Mouse (Mus musculus) heart, postnatal 0 days (tissue): ENCODE measurements around the gene Grid1. TPM values are rescaled to one million over a fixed set of nuclear protein-coding genes. Genes with fewer than 3 reads are reported as not detected.

ENCODE experiments used
- ATAC-seq: fragments of 200-750 bp; cut with Nextera tagmentation; 2 replicates; pipeline ENCODE4 v1.8.0; 2017; ENCODE audit warnings: low read depth, moderate number of reproducible peaks, moderate library complexity; ENCODE audit not compliant: insufficient read depth
- DNase-seq: peaks from one replicate; pipeline ENCODE4 v3.0.0-alpha.2; 2016; ENCODE audit warnings: low spot score
- H3K27ac ChIP-seq: fragments of 300-500 bp; sonication (generic); 2 replicates; pipeline ENCODE4 v1.5.1; 2014; ENCODE audit warnings: low read depth, mild to moderate bottlenecking
- H3K27me3 ChIP-seq: fragments of 300-500 bp; sonication (generic); 2 replicates; pipeline ENCODE4 v1.6.1; 2014; ENCODE audit warnings: low read length, mixed read lengths; ENCODE audit not compliant: control insufficient read depth, insufficient read depth
- H3K36me3 ChIP-seq: fragments of 300-500 bp; sonication (generic); replicated peaks from 2 replicates; pipeline ENCODE4 v1.6.1; 2014; ENCODE audit warnings: low read length, mixed read lengths; ENCODE audit not compliant: control insufficient read depth, insufficient read depth
- H3K4me1 ChIP-seq: fragments of 300-500 bp; sonication (generic); 2 replicates; pipeline ENCODE4 v1.6.1; 2014; ENCODE audit warnings: antibody characterized with exemption; ENCODE audit not compliant: control insufficient read depth, insufficient read depth
- H3K4me2 ChIP-seq: fragments of 300-500 bp; sonication (generic); 2 replicates; pipeline ENCODE4 v1.6.1; 2014; ENCODE audit warnings: low read depth, mild to moderate bottlenecking, low read length, moderate library complexity
- H3K4me3 ChIP-seq: fragments of 300-500 bp; sonication (generic); 2 replicates; pipeline ENCODE4 v1.5.1; 2014; ENCODE audit warnings: low read depth, low read length
- H3K9ac ChIP-seq: fragments of 300-500 bp; sonication (generic); replicated peaks from 2 replicates; pipeline ENCODE4 v1.6.1; 2014; ENCODE audit warnings: low read depth, low read length, mixed read lengths
- H3K9me3 ChIP-seq: fragments of 300-500 bp; sonication (generic); replicated peaks from 2 replicates; pipeline ENCODE4 v1.6.1; 2016; ENCODE audit warnings: low read length; ENCODE audit not compliant: control insufficient read depth
- CTCF ChIP-seq: IDR thresholded peaks from 2 replicates; pipeline ENCODE4 v1.5.1; 2016; ENCODE audit warnings: antibody characterized with exemption, control low read depth, low read depth
- EP300 ChIP-seq: IDR thresholded peaks from 2 replicates; pipeline ENCODE4 v1.6.1; 2016; ENCODE audit warnings: antibody characterized with exemption, low read depth
- WGBS: fragments of 180-500 bp; shearing (Covaris S2); extraction: QIAGEN DNeasy Blood & Tissue Kit; methylation state at CpG from one replicate; pipeline ENCODE4 v1.1.7; 2014; 5-methylcytosine and 5-hydroxymethylcytosine counted together
- polyA plus RNA-seq: library from polyadenylated mRNA; unstranded; fragments of >200 nt; fragmentation: Nextera tagmentation; extraction: Ambion mirVana; gene quantifications from 2 replicates; pipeline ENCODE4 v1.2.1, GENCODE M21; 2015
- total RNA-seq: library from RNA; depleted of rRNA; stranded (reverse); fragments of >200 nt; gene quantifications from 2 replicates; pipeline ENCODE4 v1.2.3, GENCODE M21; 2014; ENCODE audit warnings: low replicate concordance

The Grid1 gene
- total and polyA plus RNA-seq, 2 experiments from 2014 or later = 0.05 TPM; not detected in 1

DNA sequence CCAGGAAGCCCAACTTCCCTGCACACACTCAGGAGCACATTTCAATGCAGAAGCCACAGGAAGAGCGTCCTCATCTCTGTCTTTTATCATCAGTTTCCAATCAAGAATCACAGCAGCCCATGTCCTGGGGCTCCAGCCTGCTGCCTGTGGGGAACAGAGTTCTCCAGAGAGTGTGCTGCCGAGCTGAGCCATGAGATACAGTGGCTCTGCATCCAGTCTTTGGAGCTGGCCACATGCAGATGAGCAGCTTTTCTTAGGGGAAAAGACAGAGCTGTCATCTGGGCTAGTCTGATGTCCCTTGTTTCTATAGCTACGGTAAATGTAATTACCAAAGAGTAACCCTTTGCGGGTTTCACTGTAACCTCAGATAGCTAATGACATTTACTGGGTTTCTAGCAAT lies 83.9 kb downstream of the Grid1 start:
- WGBS = 60% methylated on average over 4 of the region's 4 CpGs
- no peak for DNase-seq
- Histone ChIP-seq H3K36me3 (no peaks in the 10 kb centered on the region), H3K4me3 (no peak overlapping the region), H3K9ac (no peak overlapping the region), H3K27ac (no peak overlapping the region), H3K27me3 (no peaks in the 10 kb centered on the region), H3K9me3 (no peaks in the 10 kb centered on the region), H3K4me2 (no peak overlapping the region), H3K4me1 (no peaks in the 10 kb centered on the region)
- ATAC-seq = no peak
- no peak for TF ChIP-seq EP300
- no peak for TF ChIP-seq CTCF

DNA sequence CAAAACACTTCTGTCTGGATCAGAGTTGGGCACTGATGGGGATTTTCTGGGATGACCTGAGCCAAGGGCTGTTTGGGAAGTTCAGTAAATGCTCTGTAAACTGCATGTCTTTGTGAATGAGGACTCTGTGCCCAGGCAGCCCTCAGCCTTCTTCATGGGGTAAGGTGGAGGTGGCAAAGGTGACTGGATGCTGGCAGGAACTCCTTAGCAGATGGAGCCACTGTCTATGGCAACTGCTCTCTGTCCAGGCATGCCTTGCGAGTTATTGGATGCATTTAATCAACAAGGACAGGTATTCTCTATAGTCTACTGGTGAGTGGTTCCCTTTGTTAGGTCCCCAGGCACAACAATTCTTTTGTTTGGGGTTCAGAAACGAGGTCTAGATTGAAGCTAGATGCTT lies 85.8 kb downstream of the Grid1 start:
- no peak overlapping the region for H3K4me2 ChIP-seq
- H3K4me1 ChIP-seq = no peaks in the 10 kb centered on the region
- no peak overlapping the region for H3K27ac ChIP-seq
- no peak for DNase-seq
- no peak for ATAC-seq
- H3K4me3 ChIP-seq = no peak overlapping the region
- no peaks in the 10 kb centered on the region for H3K36me3 ChIP-seq
- no peaks in the 10 kb centered on the region for H3K9me3 ChIP-seq
- H3K9ac ChIP-seq = no peak overlapping the region
- no peaks in the 10 kb centered on the region for H3K27me3 ChIP-seq
- TF ChIP-seq CTCF (no peak), EP300 (no peak)
- 57% methylated on average over 2 of the region's 2 CpGs for WGBS

DNA sequence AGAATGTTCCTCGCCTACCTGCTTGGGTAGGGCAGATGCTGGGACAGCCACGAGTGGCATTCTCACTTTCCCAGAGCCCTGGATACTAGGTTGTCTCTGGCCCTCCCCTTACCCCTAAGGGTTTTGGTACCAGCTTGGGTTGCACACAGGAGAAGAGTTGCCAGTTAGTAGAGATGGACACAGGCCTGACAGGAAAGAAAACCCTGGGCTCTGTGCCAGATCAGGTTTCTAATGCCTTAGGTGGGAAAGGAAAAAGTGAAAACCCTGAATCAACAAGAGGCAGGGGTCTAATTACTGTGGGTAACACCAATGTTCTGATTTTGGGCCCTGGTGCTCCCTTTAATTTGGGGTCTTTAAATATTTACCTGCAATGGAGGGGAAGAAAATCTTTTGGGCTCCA lies 88.5 kb downstream of the Grid1 start:
- Histone ChIP-seq H3K4me3 (no peak overlapping the region), H3K9ac (no peak overlapping the region), H3K27ac (no peak overlapping the region), H3K4me1 (no peaks in the 10 kb centered on the region), H3K27me3 (no peaks in the 10 kb centered on the region), H3K36me3 (no peaks in the 10 kb centered on the region), H3K4me2 (no peak overlapping the region), H3K9me3 (no peaks in the 10 kb centered on the region)
- TF ChIP-seq CTCF (no peak), EP300 (no peak)
- DNase-seq = no peak
- ATAC-seq = no peak
- 82% methylated on average over 2 of the region's 2 CpGs for WGBS

DNA sequence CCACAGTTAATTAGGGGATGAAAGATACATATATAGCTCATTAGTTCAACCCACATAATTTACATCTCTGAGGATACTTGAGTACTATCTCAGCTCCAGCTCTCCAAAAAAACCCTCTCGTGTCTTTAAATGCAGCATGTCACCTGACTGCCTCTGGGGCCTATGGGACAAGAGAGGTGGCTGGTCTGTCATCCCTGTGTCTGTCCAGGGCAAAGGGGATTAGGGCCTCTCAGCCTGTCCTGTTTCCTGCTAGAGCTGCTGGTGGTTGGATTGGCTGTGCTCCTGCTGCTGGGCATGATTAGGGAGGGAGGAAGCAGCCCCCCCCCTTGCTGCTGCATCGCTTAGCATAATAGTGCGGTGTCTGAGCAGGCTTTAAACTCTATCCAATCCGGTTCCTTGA lies 88.9 kb downstream of the Grid1 start:
- WGBS = 40% methylated on average over 4 of the region's 4 CpGs
- TF ChIP-seq CTCF = no peak
- TF ChIP-seq EP300 = no peak
- H3K9me3 ChIP-seq = no peaks in the 10 kb centered on the region
- ATAC-seq (no peak), DNase-seq (no peak)
- no peak overlapping the region for H3K27ac ChIP-seq
- no peak overlapping the region for H3K4me2 ChIP-seq
- no peak overlapping the region for H3K9ac ChIP-seq
- H3K36me3 ChIP-seq = no peaks in the 10 kb centered on the region
- H3K4me3 ChIP-seq = no peak overlapping the region
- H3K4me1 ChIP-seq = no peaks in the 10 kb centered on the region
- no peaks in the 10 kb centered on the region for H3K27me3 ChIP-seq

DNA sequence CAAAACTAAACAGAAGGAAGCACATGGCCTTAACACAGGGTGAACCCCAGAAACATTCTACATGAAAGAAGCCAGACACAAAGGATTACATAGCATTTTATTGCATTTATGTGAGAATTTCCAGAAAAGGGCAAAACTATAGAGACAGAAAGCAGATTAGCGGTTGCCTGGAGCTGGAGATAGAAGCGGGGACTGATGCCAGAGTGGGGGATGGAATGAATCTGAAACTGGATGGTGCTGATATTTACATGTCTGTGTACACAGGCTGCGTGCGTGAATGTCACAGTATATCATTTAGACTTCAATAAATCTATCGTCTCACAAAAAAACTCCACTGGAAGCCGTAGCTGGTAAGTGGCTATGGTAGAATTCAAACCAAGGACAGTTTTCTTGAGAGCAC lies 96.4 kb downstream of the Grid1 start:
- no peak overlapping the region for H3K27ac ChIP-seq
- H3K4me1 ChIP-seq = no peaks in the 10 kb centered on the region
- H3K9ac ChIP-seq = no peak overlapping the region
- H3K27me3 ChIP-seq = no peaks in the 10 kb centered on the region
- H3K36me3 ChIP-seq = no peaks in the 10 kb centered on the region
- H3K9me3 ChIP-seq = no peaks in the 10 kb centered on the region
- no peak for ATAC-seq
- TF ChIP-seq EP300 (no peak), CTCF (no peak)
- no peak for DNase-seq
- no peak overlapping the region for H3K4me2 ChIP-seq
- no peak overlapping the region for H3K4me3 ChIP-seq
- 66% methylated on average over 6 of the region's 6 CpGs for WGBS

DNA sequence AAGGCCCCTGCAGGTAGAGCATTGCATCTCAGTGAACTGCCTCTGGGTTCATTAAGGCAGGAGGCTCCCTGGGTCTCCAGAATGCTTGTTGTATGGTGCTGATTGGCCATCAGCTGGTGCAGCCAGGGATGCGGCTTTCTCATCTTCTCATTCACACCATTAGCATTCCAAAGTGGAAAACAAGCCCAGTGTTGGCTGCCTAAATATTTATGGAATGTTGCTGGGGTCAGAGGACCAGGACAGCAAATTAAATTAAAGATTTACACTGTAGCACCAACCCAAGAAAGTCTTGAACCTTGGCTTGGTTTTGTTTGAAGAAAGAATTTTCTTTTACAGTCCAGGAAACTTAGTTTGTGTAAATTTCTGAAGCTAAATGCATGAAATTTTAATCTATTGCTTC lies 97.2 kb downstream of the Grid1 start:
- no peaks in the 10 kb centered on the region for H3K36me3 ChIP-seq
- H3K9me3 ChIP-seq = no peaks in the 10 kb centered on the region
- TF ChIP-seq EP300 (no peak), CTCF (no peak)
- H3K9ac ChIP-seq = no peak overlapping the region
- H3K4me2 ChIP-seq = no peak overlapping the region
- DNase-seq (no peak), ATAC-seq (no peak)
- H3K27ac ChIP-seq = no peak overlapping the region
- WGBS = 28% methylated on average over 1 of the region's 1 CpGs
- H3K4me3 ChIP-seq = no peak overlapping the region
- no peaks in the 10 kb centered on the region for H3K27me3 ChIP-seq
- H3K4me1 ChIP-seq = no peaks in the 10 kb centered on the region
